Mouse (Mus musculus): ENCODE data around the gene Lpar3.

The Lpar3 gene

GRCm38 (mm10) chr3:146260203-146260602, 39.4 kb downstream of the Lpar3 start:
- DNase-seq (ENCODE audit: low read depth, low spot score), result no peak

GRCm38 (mm10) chr3:146260845-146261244, 40.1 kb downstream of the Lpar3 start:
- no peak for DNase-seq (ENCODE audit: low read depth, low spot score)

GRCm38 (mm10) chr3:146262536-146262935, 41.8 kb downstream of the Lpar3 start:
- DNase-seq (ENCODE audit: low read depth, low spot score), result no peak

- DNase-seq (ENCODE audit: low read depth, low spot score), result no peak
Observed at GRCm38 (mm10) chr3:146264146-146264545, 43.4 kb downstream of the Lpar3 start.

GRCm38 (mm10) chr3:146265545-146266130, 44.9 kb downstream of the Lpar3 start:
- no peak for DNase-seq (ENCODE audit: low read depth, low spot score)

- DNase-seq (ENCODE audit: low read depth, low spot score), result no peak
Observed at GRCm38 (mm10) chr3:146268024-146268801, 47.5 kb downstream of the Lpar3 start.

GRCm38 (mm10) chr3:146274503-146274902, 53.7 kb downstream of the Lpar3 start:
- DNase-seq (ENCODE audit: low read depth, low spot score), result no peak

- DNase-seq (ENCODE audit: low read depth, low spot score), result no peak
Observed at GRCm38 (mm10) chr3:146275360-146276025, 54.7 kb downstream of the Lpar3 start.

- no peak for DNase-seq (ENCODE audit: low read depth, low spot score)
Observed at GRCm38 (mm10) chr3:146276026-146276409, 55.3 kb downstream of the Lpar3 start.

- no peak for DNase-seq (ENCODE audit: low read depth, low spot score)
Observed at GRCm38 (mm10) chr3:146276991-146277390, 56.2 kb downstream of the Lpar3 start.

GRCm38 (mm10) chr3:146277456-146277855, 56.7 kb downstream of the Lpar3 start:
- DNase-seq (ENCODE audit: low read depth, low spot score), result no peak

GRCm38 (mm10) chr3:146278195-146279140, 57.7 kb downstream of the Lpar3 start:
- DNase-seq (ENCODE audit: low read depth, low spot score), result no peak

- DNase-seq (ENCODE audit: low read depth, low spot score), result no peak
Observed at GRCm38 (mm10) chr3:146283732-146284361, 63.1 kb downstream of the Lpar3 start.

GRCm38 (mm10) chr3:146286118-146286517, 65.4 kb downstream of the Lpar3 start:
- no peak for DNase-seq (ENCODE audit: low read depth, low spot score)

- no peak for DNase-seq (ENCODE audit: low read depth, low spot score)
Observed at GRCm38 (mm10) chr3:146291928-146292327, 71.2 kb downstream of the Lpar3 start.

- DNase-seq (ENCODE audit: low read depth, low spot score), result no peak
Observed at GRCm38 (mm10) chr3:146292515-146292914, 71.8 kb downstream of the Lpar3 start.

GRCm38 (mm10) chr3:146302451-146302850, 81.7 kb downstream of the Lpar3 start:
- DNase-seq (ENCODE audit: low read depth, low spot score), result no peak

- no peak for DNase-seq (ENCODE audit: low read depth, low spot score)
Observed at GRCm38 (mm10) chr3:146303194-146303593, 82.4 kb downstream of the Lpar3 start.

- DNase-seq (ENCODE audit: low read depth, low spot score), result no peak
Observed at GRCm38 (mm10) chr3:146304556-146305405, 84.0 kb downstream of the Lpar3 start.

GRCm38 (mm10) chr3:146307341-146307740, 86.6 kb downstream of the Lpar3 start:
- no peak for DNase-seq (ENCODE audit: low read depth, low spot score)

Data from retina, postnatal 7 days (tissue).